Mouse (Mus musculus): ENCODE measurements around the gene Atp2b2.

Atp2b2 gene

GRCm38 (mm10) chr6:113858317-113858716 is 184.1 kb downstream of the Atp2b2 start:
- no peak for DNase-seq (ENCODE audit: low read depth, low spot score)

DNA sequence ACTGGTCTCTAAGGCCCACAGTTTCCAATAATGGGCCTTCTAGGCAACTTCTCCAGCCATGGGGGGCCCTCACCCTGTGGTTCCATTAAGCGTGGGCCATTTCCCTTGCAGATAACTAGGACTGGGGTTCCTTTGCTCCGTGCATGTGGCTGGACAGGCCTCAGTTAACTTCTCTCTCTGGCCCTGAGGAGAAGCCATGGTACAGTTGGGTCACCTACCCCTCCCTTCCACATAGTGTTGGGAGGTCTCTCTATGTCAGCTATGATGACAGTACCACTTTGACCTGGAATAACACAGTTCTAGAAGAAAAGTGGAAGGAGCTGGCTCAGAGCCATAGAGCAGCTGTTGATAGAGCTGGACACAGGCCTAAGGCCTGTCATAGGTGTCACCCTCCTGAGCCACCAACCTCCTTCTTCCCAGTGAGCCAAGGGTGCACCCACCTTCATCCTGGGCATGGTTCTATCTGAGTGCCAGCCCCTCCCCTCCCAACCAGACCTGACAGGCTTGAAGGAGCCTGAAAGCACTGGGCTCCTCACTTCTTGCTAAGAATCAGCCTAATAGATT is 185.0 kb downstream of the Atp2b2 start:
- DNase-seq (ENCODE audit: low read depth, low spot score) = no peak

GRCm38 (mm10) chr6:113856790-113857189 is 185.6 kb downstream of the Atp2b2 start:
- no peak for DNase-seq (ENCODE audit: low read depth, low spot score)

- no peak for DNase-seq (ENCODE audit: low read depth, low spot score)
These were observed 186.2 kb downstream of the Atp2b2 start for GRCm38 (mm10) chr6:113856095-113856646.

- DNase-seq (ENCODE audit: low read depth, low spot score) = no peak
These were observed 186.8 kb downstream of the Atp2b2 start for GRCm38 (mm10) chr6:113855581-113855980.

GRCm38 (mm10) chr6:113852318-113852717 is 190.1 kb downstream of the Atp2b2 start:
- DNase-seq (ENCODE audit: low read depth, low spot score) = peak; percentile 96

GRCm38 (mm10) chr6:113849819-113850218 is 192.6 kb downstream of the Atp2b2 start:
- DNase-seq (ENCODE audit: low read depth, low spot score) = no peak

DNA sequence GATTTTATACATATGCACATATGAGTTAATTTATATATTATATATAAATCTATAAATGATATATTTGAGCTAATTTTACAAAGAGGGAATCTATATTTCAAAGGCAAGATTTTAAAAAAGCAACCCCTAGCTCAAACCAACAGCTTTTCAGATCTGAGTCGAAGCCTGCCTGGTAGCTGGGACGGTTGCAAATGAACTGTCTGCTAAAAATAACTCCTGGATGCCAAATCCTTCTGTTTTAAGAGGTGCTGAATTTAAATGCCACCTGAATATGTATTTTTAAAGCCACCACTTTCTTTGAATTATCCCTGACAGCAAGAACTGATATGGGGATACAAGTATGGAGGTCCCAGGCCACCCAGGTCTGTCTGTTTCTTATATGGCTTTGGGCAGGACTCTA is 193.8 kb downstream of the Atp2b2 start:
- DNase-seq (ENCODE audit: low read depth, low spot score) = no peak

GRCm38 (mm10) chr6:113847092-113847491 is 195.3 kb downstream of the Atp2b2 start:
- DNase-seq (ENCODE audit: low read depth, low spot score) = no peak

- peak; percentile 22 for DNase-seq (ENCODE audit: low read depth, low spot score)
These were observed 199.2 kb downstream of the Atp2b2 start for GRCm38 (mm10) chr6:113843248-113843647.

DNA sequence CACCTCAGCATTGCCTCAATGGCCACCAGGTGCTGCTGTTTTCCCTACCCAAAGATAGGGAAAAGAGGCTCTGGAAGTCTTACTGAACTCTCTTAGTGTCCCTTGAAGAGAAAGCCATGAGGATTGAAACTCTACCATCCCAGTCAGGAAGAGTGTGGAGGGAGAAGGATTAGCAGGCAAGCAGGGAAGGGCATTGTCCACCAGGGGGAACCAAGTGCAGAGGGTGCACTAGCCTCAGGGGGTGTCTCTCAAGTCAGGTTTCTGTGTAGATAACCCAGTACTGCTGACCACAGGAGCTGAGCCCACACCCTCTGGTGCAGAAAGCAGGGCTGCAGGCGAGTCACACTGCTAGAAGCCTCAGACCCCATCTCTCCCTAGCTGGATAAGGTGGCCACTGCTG is 203.9 kb downstream of the Atp2b2 start:
- no peak for DNase-seq (ENCODE audit: low read depth, low spot score)

DNA sequence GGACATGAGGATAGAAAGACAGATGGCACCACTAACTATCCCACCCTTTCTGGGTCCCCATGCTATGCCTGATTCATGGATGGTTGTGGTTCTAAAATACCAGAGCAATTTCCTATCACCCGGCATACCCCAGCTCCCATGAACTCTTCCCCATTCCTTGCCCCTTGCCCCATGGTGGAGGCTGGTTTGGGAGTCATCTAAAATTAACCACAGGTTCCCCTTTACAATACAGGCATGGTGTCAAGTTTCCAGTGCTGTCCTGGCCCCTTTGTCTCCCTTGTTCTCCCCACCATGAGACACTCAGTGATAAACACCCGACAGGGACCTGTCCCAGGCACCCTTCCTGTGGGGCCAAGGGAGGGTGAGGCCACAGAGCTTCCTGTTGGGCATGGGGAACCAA is 204.7 kb downstream of the Atp2b2 start:
- no peak for DNase-seq (ENCODE audit: low read depth, low spot score)

DNA sequence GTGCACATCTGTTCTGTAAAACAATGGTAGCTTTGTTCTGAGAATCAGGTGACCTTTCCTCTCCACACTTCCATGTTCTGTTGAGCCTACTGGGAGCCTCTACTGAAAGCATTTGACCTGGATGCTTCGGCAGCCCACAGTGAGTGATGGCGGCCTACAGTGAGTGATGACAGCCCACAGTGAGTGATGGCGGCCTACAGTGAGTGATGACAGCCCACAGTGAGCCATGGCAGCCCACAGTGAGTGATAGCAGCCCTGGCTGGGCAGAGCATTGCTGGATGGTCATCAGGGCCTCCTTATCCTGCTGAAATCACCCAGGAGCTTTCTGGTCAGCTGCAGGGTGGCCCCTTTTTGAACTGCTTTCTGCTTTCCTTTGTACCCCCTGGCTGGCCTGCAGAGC is 205.9 kb downstream of the Atp2b2 start:
- DNase-seq (ENCODE audit: low read depth, low spot score) = no peak

GRCm38 (mm10) chr6:113830463-113830862 is 211.9 kb downstream of the Atp2b2 start:
- DNase-seq (ENCODE audit: low read depth, low spot score) = no peak

GRCm38 (mm10) chr6:113827309-113827708 is 215.1 kb downstream of the Atp2b2 start:
- DNase-seq (ENCODE audit: low read depth, low spot score) = no peak

- DNase-seq (ENCODE audit: low read depth, low spot score) = peak; percentile 58
These were observed 220.0 kb downstream of the Atp2b2 start for GRCm38 (mm10) chr6:113822417-113822816.

DNA sequence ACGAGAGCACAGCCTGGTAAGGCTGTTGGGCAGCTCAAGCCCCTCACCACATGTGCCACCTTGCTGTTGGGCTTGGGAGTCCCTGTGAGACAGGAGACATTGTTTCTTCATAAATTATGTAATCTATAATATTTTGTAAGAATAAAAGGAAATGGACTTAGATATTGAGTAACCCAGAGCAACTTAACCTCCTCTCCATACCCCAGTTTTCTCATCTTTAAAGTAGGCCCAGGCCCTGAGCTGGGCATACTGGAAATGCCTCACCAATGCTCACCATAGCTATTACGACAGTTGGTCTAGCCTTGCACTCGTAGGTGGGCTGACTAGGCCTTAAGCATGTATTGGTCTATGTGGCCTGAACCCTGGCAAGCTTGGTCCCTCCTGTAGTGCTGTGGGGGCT is 225.7 kb downstream of the Atp2b2 start:
- no peak for DNase-seq (ENCODE audit: low read depth, low spot score)

- no peak for DNase-seq (ENCODE audit: low read depth, low spot score)
These were observed 231.0 kb downstream of the Atp2b2 start for GRCm38 (mm10) chr6:113811462-113811861.

DNA sequence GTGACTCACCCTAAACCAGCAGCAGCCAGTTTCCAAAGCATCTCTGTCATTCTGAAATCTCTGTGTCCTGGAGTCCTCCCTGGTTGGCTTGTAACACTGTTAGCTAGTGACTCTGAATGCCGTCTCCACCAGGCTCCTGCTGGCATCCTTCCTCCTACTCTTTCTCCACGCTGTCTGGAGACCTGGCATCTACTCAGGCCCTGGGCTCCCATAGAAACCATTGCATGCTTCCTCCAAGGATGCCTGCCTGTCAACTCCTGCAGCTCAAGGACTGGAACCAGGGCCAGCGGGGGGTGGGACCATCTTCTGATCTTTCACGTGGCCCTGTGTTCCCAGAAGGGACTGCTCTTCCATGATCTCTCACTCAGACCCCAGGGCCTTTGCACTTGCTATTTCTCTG is 231.7 kb downstream of the Atp2b2 start:
- no peak for DNase-seq (ENCODE audit: low read depth, low spot score)

DNA sequence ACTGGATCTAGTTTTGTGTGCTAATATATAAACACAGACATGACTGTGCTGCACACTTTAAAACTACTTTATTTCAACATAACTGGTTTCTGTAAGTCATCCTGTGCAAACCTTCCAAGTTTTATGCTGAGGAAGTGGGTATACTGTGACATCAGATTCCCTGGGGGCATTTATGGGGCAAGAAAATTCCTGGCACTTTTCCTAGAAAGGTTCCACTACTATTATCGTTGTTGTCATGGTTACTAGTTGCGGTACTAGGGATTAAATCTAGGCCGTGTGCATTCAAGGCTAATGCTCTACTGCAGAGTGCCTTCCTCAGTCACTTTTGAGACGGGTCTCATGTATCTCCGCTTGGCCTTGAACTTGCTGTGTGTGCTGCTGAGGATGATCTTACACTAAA is 236.2 kb downstream of the Atp2b2 start:
- no peak for DNase-seq (ENCODE audit: low read depth, low spot score)

DNA sequence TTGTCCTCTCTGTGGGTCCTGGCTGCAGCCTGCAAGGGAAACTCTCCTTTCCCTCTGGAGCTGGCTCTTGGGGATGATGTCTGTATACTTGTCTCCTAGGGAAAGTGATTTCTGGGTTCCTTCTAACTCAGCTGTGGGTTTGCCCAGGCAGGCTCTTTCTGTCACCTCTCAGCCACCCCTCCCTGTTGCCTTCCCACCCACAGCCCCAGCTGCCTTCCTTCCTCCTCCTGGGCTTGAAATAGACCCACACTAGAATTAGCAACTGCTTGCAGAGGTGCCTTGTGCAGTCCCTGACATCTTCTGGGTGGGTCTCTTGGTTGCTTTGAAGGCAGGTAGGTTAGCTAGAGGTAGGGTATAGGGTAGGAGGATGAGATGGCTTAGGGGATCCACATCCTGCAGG is 241.2 kb downstream of the Atp2b2 start:
- no peak for DNase-seq (ENCODE audit: low read depth, low spot score)

DNA sequence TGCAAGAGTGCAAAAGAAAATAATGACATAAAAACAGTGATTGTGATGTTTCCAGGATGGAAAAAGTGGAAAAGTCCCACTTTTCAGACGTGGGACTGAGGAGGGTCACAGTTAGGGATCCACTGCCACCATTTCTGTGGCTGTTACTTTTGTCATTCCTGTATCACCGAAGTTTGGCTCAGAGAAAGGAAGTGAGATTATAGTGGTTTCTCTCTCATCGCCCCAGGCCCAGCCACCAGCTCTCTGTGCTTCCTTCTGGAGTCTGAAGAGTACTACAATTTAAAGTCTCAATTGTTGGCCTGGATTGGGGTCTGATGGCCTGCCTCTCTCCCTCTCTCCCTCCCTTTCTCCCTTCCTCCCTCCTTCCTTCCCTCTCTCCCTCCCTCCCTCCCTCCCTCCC is 242.5 kb downstream of the Atp2b2 start:
- DNase-seq (ENCODE audit: low read depth, low spot score) = no peak

GRCm38 (mm10) chr6:113799349-113799748 is 243.1 kb downstream of the Atp2b2 start:
- no peak for DNase-seq (ENCODE audit: low read depth, low spot score)

DNA sequence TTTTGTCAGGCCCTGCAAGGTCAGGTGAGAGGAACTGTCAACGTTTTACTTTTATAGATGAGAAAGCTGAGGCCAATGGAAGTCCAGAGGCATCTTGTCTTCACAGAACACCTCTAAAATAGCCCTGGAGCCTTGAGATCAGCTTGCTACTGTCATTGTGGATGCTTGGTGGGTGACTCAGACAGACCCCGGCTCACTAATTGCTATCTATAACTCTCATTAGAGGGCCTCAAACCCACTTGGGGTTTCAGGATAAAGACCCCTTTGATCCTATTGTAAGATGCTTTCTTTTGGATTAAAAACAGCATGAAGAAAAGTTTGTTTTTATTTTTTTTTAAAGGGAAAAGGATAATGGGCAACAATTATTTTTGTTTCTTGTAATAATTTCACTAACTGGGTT is 243.5 kb downstream of the Atp2b2 start:
- no peak for DNase-seq (ENCODE audit: low read depth, low spot score)
